Mouse (Mus musculus): ENCODE data around the gene Wdr20. TPM values are rescaled to one million over a fixed set of nuclear protein-coding genes. Genes with fewer than 3 reads are reported as not detected.

Gene Wdr20
- polyA plus RNA-seq, 1 experiment from 2014 or later: 31.3 TPM

DNA sequence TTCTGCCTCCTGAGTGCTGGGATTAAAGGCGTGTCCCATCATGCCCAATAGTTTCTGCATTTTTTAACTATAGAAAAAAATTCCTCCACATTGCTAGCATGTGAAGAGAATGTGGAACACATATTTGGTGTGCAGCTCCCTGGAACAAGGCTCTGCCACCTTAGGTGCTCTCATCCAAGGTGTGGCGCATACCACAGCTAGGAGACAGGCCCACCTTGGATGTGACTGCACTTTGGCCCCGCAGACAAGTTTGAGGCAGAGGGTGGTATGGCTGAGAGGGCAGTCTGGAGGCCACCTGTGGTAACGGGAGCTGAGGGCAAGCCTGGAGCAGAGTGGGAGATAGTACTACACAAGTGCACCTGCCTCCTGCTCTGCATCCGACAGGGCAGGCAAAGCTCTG lies 71.1 kb downstream of the Wdr20 start:
- Histone ChIP-seq H3K27me3 (no peaks in the 10 kb centered on the region), H3K27ac (no peak overlapping the region), H3K9me3 (replicated peaks) (no peaks in the 10 kb centered on the region), H3K9ac (no peak overlapping the region), H3K36me3 (peaks cover 56% of the 10 kb centered on the region), H3K4me1 (peaks cover 10% of the 10 kb centered on the region), H3K4me2 (replicated peaks) (no peak overlapping the region), H3K4me3 (no peak overlapping the region)
- no peak for ATAC-seq (ENCODE audit: low FRiP score)
- WGBS: 82% methylated on average over 5 of the region's 5 CpGs

GRCm38 (mm10) chr12:110813132-110813531 lies 75.4 kb downstream of the Wdr20 start:
- H3K9ac ChIP-seq: no peak overlapping the region
- no peak overlapping the region for H3K4me3 ChIP-seq
- H3K9me3 ChIP-seq (replicated peaks): no peaks in the 10 kb centered on the region
- H3K4me1 ChIP-seq: no peaks in the 10 kb centered on the region; the same call in 1 of the 2 replicates
- no peak overlapping the region for H3K27ac ChIP-seq
- 94% methylated on average over 9 of the region's 9 CpGs for WGBS
- ATAC-seq (ENCODE audit: low FRiP score): no peak
- H3K4me2 ChIP-seq (replicated peaks): no peak overlapping the region
- peaks cover 33% of the 10 kb centered on the region for H3K36me3 ChIP-seq
- no peaks in the 10 kb centered on the region for H3K27me3 ChIP-seq

DNA sequence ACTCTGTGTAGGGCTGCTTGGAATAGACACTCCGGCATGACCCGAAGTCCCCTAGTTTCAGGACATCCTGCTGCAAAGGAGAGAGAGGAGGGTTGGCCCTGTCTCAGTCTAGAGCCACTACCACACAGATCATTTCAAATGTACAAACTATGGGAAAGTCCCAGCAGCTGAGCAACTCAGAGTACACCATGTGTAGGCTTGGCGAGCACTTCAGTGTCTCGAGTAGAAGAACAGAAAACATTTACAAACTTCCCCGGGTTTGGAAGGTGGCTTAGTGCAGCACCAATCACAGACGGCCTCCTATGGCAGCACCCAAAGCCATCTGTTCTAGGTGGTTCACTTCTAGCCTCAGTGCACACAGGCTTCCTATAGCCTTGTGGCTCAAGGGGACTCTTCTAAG lies 75.9 kb downstream of the Wdr20 start:
- H3K9me3 ChIP-seq (replicated peaks): no peaks in the 10 kb centered on the region
- H3K4me2 ChIP-seq (replicated peaks): no peak overlapping the region
- no peak for ATAC-seq (ENCODE audit: low FRiP score)
- no peak overlapping the region for H3K4me3 ChIP-seq
- no peak overlapping the region for H3K27ac ChIP-seq
- no peaks in the 10 kb centered on the region for H3K27me3 ChIP-seq
- 92% methylated on average over 6 of the region's 6 CpGs for WGBS
- H3K4me1 ChIP-seq: no peaks in the 10 kb centered on the region; the same call in 1 of the 2 replicates
- H3K36me3 ChIP-seq: peaks cover 33% of the 10 kb centered on the region
- no peak overlapping the region for H3K9ac ChIP-seq

DNA sequence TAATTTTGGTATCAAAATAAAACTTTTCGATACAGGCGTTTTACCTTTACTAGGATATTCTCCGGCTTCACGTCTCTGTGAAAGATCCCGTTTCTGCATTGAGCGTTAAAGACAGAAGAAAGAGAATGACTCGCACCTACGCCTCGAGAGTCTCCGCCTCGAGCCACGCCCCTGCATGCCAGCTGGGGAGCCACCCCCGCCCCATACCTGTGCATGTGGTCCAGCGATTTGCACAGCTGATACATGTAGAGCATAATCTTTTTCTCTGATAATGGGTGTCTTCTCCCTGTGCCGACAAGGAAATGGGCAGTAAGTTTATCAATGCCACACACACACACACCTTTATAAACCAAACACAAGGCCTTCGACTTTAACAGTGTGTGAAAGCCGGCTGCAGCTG lies 77.2 kb downstream of the Wdr20 start:
- H3K4me1 ChIP-seq: no peaks in the 10 kb centered on the region

GRCm38 (mm10) chr12:110816833-110817232 lies 79.1 kb downstream of the Wdr20 start:
- Histone ChIP-seq H3K9me3 (replicated peaks) (no peaks in the 10 kb centered on the region), H3K9ac (no peak overlapping the region), H3K27ac (no peak overlapping the region), H3K27me3 (no peaks in the 10 kb centered on the region), H3K4me3 (no peak overlapping the region), H3K4me1 (no peaks in the 10 kb centered on the region), H3K4me2 (replicated peaks) (no peak overlapping the region), H3K36me3 (peaks cover 15% of the 10 kb centered on the region)
- WGBS: 94% methylated on average over 2 of the region's 2 CpGs
- ATAC-seq (ENCODE audit: low FRiP score): no peak

More for the DNA sequence above, 77.2 kb downstream of the Wdr20 start:
- Histone ChIP-seq H3K9ac (no peak overlapping the region), H3K4me3 (no peak overlapping the region), H3K36me3 (peaks cover 25% of the 10 kb centered on the region), H3K27ac (no peak overlapping the region), H3K9me3 (replicated peaks) (no peaks in the 10 kb centered on the region), H3K4me2 (replicated peaks) (no peak overlapping the region), H3K27me3 (no peaks in the 10 kb centered on the region)
- 79% methylated on average over 17 of the region's 17 CpGs for WGBS
- no peak for ATAC-seq (ENCODE audit: low FRiP score)

- Histone ChIP-seq H3K36me3 (no peaks in the 10 kb centered on the region), H3K9me3 (replicated peaks) (no peaks in the 10 kb centered on the region), H3K27ac (no peak overlapping the region), H3K4me2 (replicated peaks) (no peak overlapping the region), H3K9ac (no peak overlapping the region), H3K27me3 (no peaks in the 10 kb centered on the region), H3K4me1 (no peaks in the 10 kb centered on the region), H3K4me3 (no peak overlapping the region)
- ATAC-seq (ENCODE audit: low FRiP score): no peak
- WGBS: 78% methylated on average over 8 of the region's 8 CpGs
Observed at GRCm38 (mm10) chr12:110819367-110819766, 81.6 kb downstream of the Wdr20 start.

- Histone ChIP-seq H3K4me2 (replicated peaks) (no peak overlapping the region), H3K36me3 (peaks cover 1% of the 10 kb centered on the region; the same call in 1 of the 2 replicates), H3K4me1 (no peaks in the 10 kb centered on the region), H3K9ac (no peak overlapping the region), H3K4me3 (no peak overlapping the region), H3K9me3 (replicated peaks) (no peaks in the 10 kb centered on the region), H3K27me3 (no peaks in the 10 kb centered on the region), H3K27ac (no peak overlapping the region)
- 85% methylated on average over 2 of the region's 2 CpGs for WGBS
- no peak for ATAC-seq (ENCODE audit: low FRiP score)
Observed at GRCm38 (mm10) chr12:110821787-110822186, 84.0 kb downstream of the Wdr20 start.

GRCm38 (mm10) chr12:110822366-110822765 lies 84.6 kb downstream of the Wdr20 start:
- H3K36me3 ChIP-seq: peaks cover 5% of the 10 kb centered on the region
- no peak overlapping the region for H3K4me2 ChIP-seq (replicated peaks)
- no peak overlapping the region for H3K4me3 ChIP-seq
- no peaks in the 10 kb centered on the region for H3K4me1 ChIP-seq
- WGBS: 91% methylated on average over 7 of the region's 7 CpGs
- no peak overlapping the region for H3K27ac ChIP-seq
- H3K27me3 ChIP-seq: no peaks in the 10 kb centered on the region
- no peak overlapping the region for H3K9ac ChIP-seq
- ATAC-seq (ENCODE audit: low FRiP score): no peak
- H3K9me3 ChIP-seq (replicated peaks): no peaks in the 10 kb centered on the region

- H3K27me3 ChIP-seq: no peaks in the 10 kb centered on the region
- no peaks in the 10 kb centered on the region for H3K9me3 ChIP-seq (replicated peaks)
- H3K27ac ChIP-seq: no peak overlapping the region
- 93% methylated on average over 4 of the region's 4 CpGs for WGBS
- H3K4me3 ChIP-seq: no peak overlapping the region
- H3K4me1 ChIP-seq: no peaks in the 10 kb centered on the region
- no peak for ATAC-seq (ENCODE audit: low FRiP score)
- H3K36me3 ChIP-seq: peaks cover 5% of the 10 kb centered on the region
- H3K4me2 ChIP-seq (replicated peaks): no peak overlapping the region
- no peak overlapping the region for H3K9ac ChIP-seq
Observed at GRCm38 (mm10) chr12:110828908-110829307, 91.2 kb downstream of the Wdr20 start.

GRCm38 (mm10) chr12:110830293-110831024 lies 92.7 kb downstream of the Wdr20 start:
- no peak for ATAC-seq (ENCODE audit: low FRiP score)
- Histone ChIP-seq H3K9me3 (replicated peaks) (no peaks in the 10 kb centered on the region), H3K4me3 (no peak overlapping the region), H3K36me3 (peaks cover 5% of the 10 kb centered on the region), H3K4me1 (no peaks in the 10 kb centered on the region), H3K27me3 (no peaks in the 10 kb centered on the region), H3K27ac (no peak overlapping the region), H3K9ac (no peak overlapping the region), H3K4me2 (replicated peaks) (no peak overlapping the region)
- WGBS: 89% methylated on average over 10 of the region's 11 CpGs

GRCm38 (mm10) chr12:110835182-110835581 lies 97.4 kb downstream of the Wdr20 start:
- H3K9ac ChIP-seq: no peak overlapping the region
- no peak overlapping the region for H3K4me3 ChIP-seq
- H3K4me2 ChIP-seq (replicated peaks): no peak overlapping the region
- H3K36me3 ChIP-seq: no peaks in the 10 kb centered on the region
- WGBS: 98% methylated on average over 3 of the region's 3 CpGs
- no peak for ATAC-seq (ENCODE audit: low FRiP score)
- H3K4me1 ChIP-seq: peaks cover 16% of the 10 kb centered on the region
- H3K9me3 ChIP-seq (replicated peaks): no peaks in the 10 kb centered on the region
- no peak overlapping the region for H3K27ac ChIP-seq
- no peaks in the 10 kb centered on the region for H3K27me3 ChIP-seq

DNA sequence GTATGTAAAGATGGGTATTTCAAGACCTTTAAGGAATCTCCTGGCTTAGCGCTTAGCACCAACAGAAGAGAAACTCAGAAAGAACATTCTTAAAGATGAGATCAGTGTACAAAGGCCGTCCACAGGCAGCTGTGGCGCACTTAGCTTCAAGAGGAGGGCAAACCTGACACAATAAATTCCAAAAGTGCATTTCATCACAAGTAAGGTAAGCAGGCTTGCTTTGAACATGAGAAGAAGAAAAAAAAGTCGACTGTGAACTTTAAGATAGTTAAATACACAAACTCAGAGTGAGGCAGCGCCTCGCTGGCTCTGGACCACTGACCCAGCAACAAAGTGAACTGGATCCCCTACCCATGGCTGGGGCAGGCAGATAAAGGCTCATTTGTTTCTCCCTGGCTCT lies 99.0 kb downstream of the Wdr20 start:
- 40% methylated on average over 6 of the region's 6 CpGs for WGBS
- Histone ChIP-seq H3K36me3 (no peaks in the 10 kb centered on the region), H3K4me2 (replicated peaks) (peak overlapping the region; percentile 17), H3K9ac (0 out of 2 replicates have a peak overlapping the region, but pooled peaks have one; percentile 44), H3K27ac (peak overlapping the region; percentile 79), H3K4me1 (peaks cover 17% of the 10 kb centered on the region), H3K4me3 (no peak overlapping the region), H3K9me3 (replicated peaks) (no peaks in the 10 kb centered on the region), H3K27me3 (no peaks in the 10 kb centered on the region)
- peak; percentile 18; the same call in 1 of the 2 replicates for ATAC-seq (ENCODE audit: low FRiP score)
